ENCODE assay signal across 27 mouse cellular contexts in the genomic region with DNA sequence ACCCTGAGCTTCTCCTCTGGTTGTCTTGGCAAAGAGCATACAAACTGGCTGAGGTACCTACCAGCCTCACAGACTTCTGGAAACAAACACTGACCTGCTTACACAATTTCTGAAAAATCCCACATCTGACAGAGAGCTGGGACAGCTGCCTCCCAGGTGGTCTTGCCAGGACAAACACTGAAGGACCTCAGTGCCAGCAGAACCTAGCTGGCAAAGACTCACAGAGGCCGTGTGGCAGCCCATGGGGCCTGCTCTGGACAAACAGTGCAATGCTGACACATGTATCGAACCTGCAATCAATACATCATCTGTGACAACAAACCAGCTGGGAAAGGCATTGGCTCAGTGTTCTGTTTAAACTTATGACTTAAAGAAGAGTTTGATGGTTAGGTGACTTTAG.
"Had no signal": no experiment of that assay in that cellular context is flagged by ENCODE, and none has a peak within 500 bp of the region (broad histone marks: within the 10 kb centered on the region; RNA-seq: fewer than 3 reads in every experiment).

No protein-coding gene starts in this region.

- H3K4me3 ChIP-seq: heart, adult 2 months; heart, embryonic 13.5 days; heart, embryonic 15.5 days; hindbrain, embryonic 13.5 days; hindbrain, embryonic 15.5 days; kidney, embryonic 15.5 days; limb, embryonic 13.5 days; limb, embryonic 15.5 days; liver, embryonic 13.5 days; liver, embryonic 15.5 days had no signal

- H3K4me2 ChIP-seq: heart, embryonic 11.5 days; heart, embryonic 13.5 days; heart, embryonic 15.5 days; hindbrain, embryonic 13.5 days; hindbrain, embryonic 15.5 days; kidney, embryonic 15.5 days; limb, embryonic 13.5 days; limb, embryonic 15.5 days; liver, embryonic 13.5 days; liver, embryonic 15.5 days had no signal

- H3K9me3 ChIP-seq: heart, embryonic 13.5 days; heart, embryonic 15.5 days; hindbrain, embryonic 13.5 days; hindbrain, embryonic 15.5 days; kidney, embryonic 15.5 days; limb, embryonic 15.5 days; liver, embryonic 13.5 days; liver, embryonic 15.5 days had no signal

- DNase-seq: gastrocnemius, postnatal 14 days; gastrocnemius, postnatal 36 days; heart, adult 11 months; heart, adult 2 months; heart, postnatal 14 days; heart, postnatal 36 days; kidney, adult 11 months; kidney, adult 2 months; kidney, adult 9 months; kidney, postnatal 14 days; kidney, postnatal 36 days; layer of hippocampus, adult 9-11 months; layer of hippocampus, postnatal 36 days; left cerebral cortex, postnatal 4 days; liver, embryonic 13.5 days had no signal

- H3K27ac ChIP-seq: heart, adult 2 months; heart, embryonic 13.5 days; heart, embryonic 15.5 days; hindbrain, embryonic 13.5 days; hindbrain, embryonic 15.5 days; hindbrain, postnatal 0 days; kidney, embryonic 15.5 days; kidney, postnatal 0 days; limb, embryonic 13.5 days; limb, embryonic 15.5 days; liver, embryonic 13.5 days; liver, embryonic 15.5 days had no signal

- H3K9ac ChIP-seq: heart, embryonic 13.5 days; heart, embryonic 15.5 days; hindbrain, embryonic 13.5 days; hindbrain, embryonic 15.5 days; kidney, embryonic 15.5 days; limb, embryonic 13.5 days; limb, embryonic 15.5 days; liver, embryonic 13.5 days; liver, embryonic 15.5 days had no signal

- H3K36me3 ChIP-seq: heart, embryonic 13.5 days; heart, embryonic 15.5 days; hindbrain, embryonic 13.5 days; hindbrain, embryonic 15.5 days; kidney, embryonic 15.5 days; limb, embryonic 13.5 days; limb, embryonic 15.5 days; liver, embryonic 13.5 days; liver, embryonic 15.5 days had no signal

- H3K4me1 ChIP-seq: heart, embryonic 13.5 days; heart, embryonic 15.5 days; hindbrain, embryonic 13.5 days; hindbrain, embryonic 15.5 days; kidney, embryonic 15.5 days; limb, embryonic 13.5 days; limb, embryonic 15.5 days; liver, embryonic 13.5 days; liver, embryonic 15.5 days had no signal

- ATAC-seq: hindbrain, postnatal 0 days; intestine, embryonic 16.5 days had no signal

- H3K27me3 ChIP-seq: heart, embryonic 13.5 days; heart, embryonic 15.5 days; hindbrain, embryonic 13.5 days; hindbrain, embryonic 15.5 days; kidney, embryonic 15.5 days; limb, embryonic 15.5 days; liver, embryonic 13.5 days; liver, embryonic 15.5 days had no signal
